Mouse (Mus musculus) embryonic facial prominence, embryonic 15.5 days (tissue): Measurements from ENCODE around the gene Prss2. TPM values are rescaled to one million over a fixed set of nuclear protein-coding genes. Genes with fewer than 3 reads are reported as not detected.
"Not testable (repeated sequence)": the region's sequence is repeated elsewhere in the genome, so short reads cannot be mapped to it uniquely, and the experiment has no call there.

Source experiments
- ATAC-seq: fragments of 200-750 bp; cut with Nextera tagmentation; 2 replicates; pipeline ENCODE4 v1.8.0; 2017; ENCODE audit warnings: low read depth, moderate TSS enrichment; ENCODE audit not compliant: insufficient number of reproducible peaks, low FRiP score, low TSS enrichment
- H3K27ac ChIP-seq: fragments of 300-500 bp; sonication (generic); replicated peaks from 2 replicates; pipeline ENCODE4 v1.5.1; 2015; ENCODE audit warnings: mild to moderate bottlenecking, inconsistent platforms
- H3K27me3 ChIP-seq: fragments of 300-500 bp; sonication (generic); 2 replicates; pipeline ENCODE4 v1.6.1; 2015; ENCODE audit warnings: inconsistent platforms
- H3K36me3 ChIP-seq: fragments of 300-500 bp; sonication (generic); 2 replicates; pipeline ENCODE4 v1.6.1; 2015; ENCODE audit warnings: mild to moderate bottlenecking, inconsistent platforms
- H3K4me1 ChIP-seq: fragments of 300-500 bp; sonication (generic); 2 replicates; pipeline ENCODE4 v1.6.1; 2015; ENCODE audit warnings: inconsistent platforms
- H3K4me2 ChIP-seq: fragments of 300-500 bp; sonication (generic); replicated peaks from 2 replicates; pipeline ENCODE4 v1.6.1; 2015; ENCODE audit warnings: mild to moderate bottlenecking, inconsistent platforms
- H3K4me3 ChIP-seq: fragments of 300-500 bp; sonication (generic); replicated peaks from 2 replicates; pipeline ENCODE4 v1.5.1; 2015; ENCODE audit warnings: mild to moderate bottlenecking, inconsistent platforms
- H3K9ac ChIP-seq: fragments of 300-500 bp; sonication (generic); 2 replicates; pipeline ENCODE4 v1.6.1; 2015; ENCODE audit warnings: inconsistent platforms
- H3K9me3 ChIP-seq: fragments of 300-500 bp; sonication (generic); replicated peaks from 2 replicates; pipeline ENCODE4 v1.6.1; 2016; ENCODE audit warnings: inconsistent platforms
- WGBS: fragments of 180-500 bp; shearing (Covaris S2); methylation state at CpG from one replicate; pipeline ENCODE4 v1.1.7; 2015; 5-methylcytosine and 5-hydroxymethylcytosine counted together
- polyA plus RNA-seq: library from polyadenylated mRNA; unstranded; fragments of >200 nt; fragmentation: Nextera tagmentation; extraction: Ambion mirVana; gene quantifications from 2 replicates; pipeline ENCODE4 v1.2.1, GENCODE M21; 2015

Gene Prss2
- not detected in 2 replicates for polyA plus RNA-seq

GRCm38 (mm10) chr6:41521487-41521886, at the start of gene Prss2:
TSS of gene Prss2 (plus strand) at chr6:41521787.
- 59% methylated on average over 1 of the region's 1 CpGs for WGBS
- no peaks in the 10 kb centered on the region for H3K27me3 ChIP-seq
- H3K4me1 ChIP-seq, result no peaks in the 10 kb centered on the region
- no peak within 1 kb of the TSS for H3K4me2 ChIP-seq
- no peak for ATAC-seq
- H3K36me3 ChIP-seq, result no peaks in the 10 kb centered on the region
- H3K9me3 ChIP-seq, result no peaks in the 10 kb centered on the region
- H3K4me3 ChIP-seq, result no peak within 1 kb of the TSS
- H3K27ac ChIP-seq, result no peak within 1 kb of the TSS
- no peak within 1 kb of the TSS for H3K9ac ChIP-seq

- WGBS, result 83% methylated on average over 3 of the region's 3 CpGs
- H3K27ac ChIP-seq, result no peak overlapping the region
- no peaks in the 10 kb centered on the region for H3K4me1 ChIP-seq
- no peak for ATAC-seq
- H3K9me3 ChIP-seq, result no peaks in the 10 kb centered on the region
- no peak overlapping the region for H3K4me3 ChIP-seq
- H3K4me2 ChIP-seq, result no peak overlapping the region
- no peaks in the 10 kb centered on the region for H3K36me3 ChIP-seq
- no peaks in the 10 kb centered on the region for H3K27me3 ChIP-seq
- H3K9ac ChIP-seq, result no peak overlapping the region
Observed at GRCm38 (mm10) chr6:41499374-41499773, 22.2 kb upstream of the Prss2 start.

GRCm38 (mm10) chr6:41504915-41505314, 16.7 kb upstream of the Prss2 start:
- H3K27me3 ChIP-seq, result no peaks in the 10 kb centered on the region
- WGBS, result 75% methylated on average over 2 of the region's 2 CpGs

GRCm38 (mm10) chr6:41505323-41505722, 16.3 kb upstream of the Prss2 start:
- ATAC-seq, result no peak
- no peaks in the 10 kb centered on the region for H3K4me1 ChIP-seq

More at GRCm38 (mm10) chr6:41504915-41505314, 16.7 kb upstream of the Prss2 start:
- Histone ChIP-seq H3K4me1 (no peaks in the 10 kb centered on the region), H3K4me3 (no peak overlapping the region), H3K27ac (no peak overlapping the region), H3K36me3 (no peaks in the 10 kb centered on the region), H3K9ac (no peak overlapping the region), H3K9me3 (no peaks in the 10 kb centered on the region), H3K4me2 (no peak overlapping the region)
- no peak for ATAC-seq

GRCm38 (mm10) chr6:41518017-41518524, 3.5 kb upstream of the Prss2 start:
- no peak for ATAC-seq
- no peaks in the 10 kb centered on the region for H3K9me3 ChIP-seq
- no peak overlapping the region for H3K4me3 ChIP-seq
- H3K4me2 ChIP-seq, result no peak overlapping the region
- H3K4me1 ChIP-seq, result no peaks in the 10 kb centered on the region
- H3K27me3 ChIP-seq, result no peaks in the 10 kb centered on the region
- H3K36me3 ChIP-seq, result no peaks in the 10 kb centered on the region
- no peak overlapping the region for H3K9ac ChIP-seq
- H3K27ac ChIP-seq, result no peak overlapping the region
- WGBS, result 66% methylated on average over 6 of the region's 6 CpGs

More at GRCm38 (mm10) chr6:41505323-41505722, 16.3 kb upstream of the Prss2 start:
- Histone ChIP-seq H3K4me2 (no peak overlapping the region), H3K9ac (no peak overlapping the region), H3K4me3 (no peak overlapping the region), H3K27me3 (no peaks in the 10 kb centered on the region), H3K27ac (no peak overlapping the region), H3K36me3 (no peaks in the 10 kb centered on the region), H3K9me3 (no peaks in the 10 kb centered on the region)
- WGBS, result 77% methylated on average over 6 of the region's 6 CpGs

- no peaks in the 10 kb centered on the region for H3K9me3 ChIP-seq
- H3K27ac ChIP-seq, result no peak overlapping the region
- no peak overlapping the region for H3K9ac ChIP-seq
- no peaks in the 10 kb centered on the region for H3K4me1 ChIP-seq
- no peak overlapping the region for H3K4me3 ChIP-seq
- no peak for ATAC-seq
- no peaks in the 10 kb centered on the region for H3K27me3 ChIP-seq
- H3K36me3 ChIP-seq, result no peaks in the 10 kb centered on the region
- no peak overlapping the region for H3K4me2 ChIP-seq
Observed at GRCm38 (mm10) chr6:41526453-41526852, 4.9 kb downstream of the Prss2 start.

- WGBS, result 73% methylated on average over 1 of the region's 1 CpGs
- Histone ChIP-seq H3K27me3 (no peaks in the 10 kb centered on the region), H3K4me2 (no peak overlapping the region), H3K36me3 (no peaks in the 10 kb centered on the region), H3K27ac (no peak overlapping the region), H3K4me1 (no peaks in the 10 kb centered on the region), H3K9ac (no peak overlapping the region), H3K9me3 (no peaks in the 10 kb centered on the region), H3K4me3 (no peak overlapping the region)
- ATAC-seq, result no peak
Observed at GRCm38 (mm10) chr6:41527402-41527801, 5.8 kb downstream of the Prss2 start.

GRCm38 (mm10) chr6:41529987-41530386, 8.4 kb downstream of the Prss2 start:
- H3K4me1 ChIP-seq, H3K4me2 ChIP-seq, H3K27me3 ChIP-seq, H3K9ac ChIP-seq, H3K27ac ChIP-seq, ATAC-seq, H3K9me3 ChIP-seq, H3K4me3 ChIP-seq, H3K36me3 ChIP-seq: not testable (repeated sequence)
- WGBS, result 0% methylated on average over 1 of the region's 2 CpGs

- no peak overlapping the region for H3K4me3 ChIP-seq
- no peak overlapping the region for H3K27ac ChIP-seq
- no peaks in the 10 kb centered on the region for H3K27me3 ChIP-seq
- no peak overlapping the region for H3K4me2 ChIP-seq
- no peaks in the 10 kb centered on the region for H3K36me3 ChIP-seq
- no peak for ATAC-seq
- H3K9ac ChIP-seq, result no peak overlapping the region
- H3K9me3 ChIP-seq, result no peaks in the 10 kb centered on the region
- 69% methylated on average over 4 of the region's 4 CpGs for WGBS
- no peaks in the 10 kb centered on the region for H3K4me1 ChIP-seq
Observed at GRCm38 (mm10) chr6:41532181-41532580, 10.6 kb downstream of the Prss2 start.

- H3K9ac ChIP-seq, result no peak overlapping the region
- no peaks in the 10 kb centered on the region for H3K9me3 ChIP-seq
- no peaks in the 10 kb centered on the region for H3K27me3 ChIP-seq
- no peak overlapping the region for H3K27ac ChIP-seq
- no peak for ATAC-seq
- no peak overlapping the region for H3K4me3 ChIP-seq
- 81% methylated on average over 8 of the region's 8 CpGs for WGBS
- H3K4me1 ChIP-seq, result no peaks in the 10 kb centered on the region
- no peaks in the 10 kb centered on the region for H3K36me3 ChIP-seq
- no peak overlapping the region for H3K4me2 ChIP-seq
Observed at GRCm38 (mm10) chr6:41532687-41533284, 11.2 kb downstream of the Prss2 start.

- H3K27me3 ChIP-seq, result no peaks in the 10 kb centered on the region; the same call in 1 of the 2 replicates
- no peak overlapping the region for H3K27ac ChIP-seq
- no peaks in the 10 kb centered on the region for H3K36me3 ChIP-seq
- H3K9me3 ChIP-seq, result no peaks in the 10 kb centered on the region
- ATAC-seq, result no peak
- H3K4me2 ChIP-seq, result no peak overlapping the region
- H3K4me3 ChIP-seq, result no peak overlapping the region
- no peaks in the 10 kb centered on the region for H3K4me1 ChIP-seq
- WGBS, result 90% methylated on average over 1 of the region's 1 CpGs
- H3K9ac ChIP-seq, result no peak overlapping the region
Observed at GRCm38 (mm10) chr6:41537376-41537775, 15.8 kb downstream of the Prss2 start.

- H3K4me2 ChIP-seq, ATAC-seq, H3K36me3 ChIP-seq, H3K9me3 ChIP-seq, H3K27ac ChIP-seq, H3K4me1 ChIP-seq, H3K4me3 ChIP-seq, H3K27me3 ChIP-seq, H3K9ac ChIP-seq: not testable (repeated sequence)
- WGBS, result 86% methylated on average over 6 of the region's 8 CpGs
Observed at GRCm38 (mm10) chr6:41538296-41538695, 16.7 kb downstream of the Prss2 start.
